Mouse (Mus musculus): ENCODE data around the gene Mlxipl. TPM values are rescaled to one million over a fixed set of nuclear protein-coding genes. Genes with fewer than 3 reads are reported as not detected.

Gene Mlxipl
- polyA plus RNA-seq, 1 experiment from 2014 or later: not detected

Other genes starting within 250 kb of the Mlxipl start
- gene Tmem270, start 183.2 kb upstream of the Mlxipl start, polyA plus RNA-seq (2018): not detected in 3 replicates
- not detected in 3 replicates for gene Cldn13, start 174.4 kb upstream of the Mlxipl start, polyA plus RNA-seq (2018)
- gene Mettl27, start 157.5 kb upstream of the Mlxipl start, polyA plus RNA-seq (2018): 1.6 to 3.7 TPM (median 2.0 TPM) in 3 replicates
- gene Cldn4, start 143.0 kb upstream of the Mlxipl start, polyA plus RNA-seq (2018): not detected in 3 replicates
- gene Cldn3, start 103.7 kb upstream of the Mlxipl start, polyA plus RNA-seq (2018): not detected in 3 replicates
- gene Abhd11, start 80.7 kb upstream of the Mlxipl start, polyA plus RNA-seq (2018): 9.5 to 22.6 TPM (median 12.8 TPM) in 3 replicates
- 0.26 to 0.45 TPM (median 0.36 TPM) in 3 replicates for gene Stx1a, start 66.4 kb upstream of the Mlxipl start, polyA plus RNA-seq (2018)
- 15.8 to 18.7 TPM (median 18.1 TPM) in 3 replicates for gene Dnajc30, start 25.7 kb upstream of the Mlxipl start, polyA plus RNA-seq (2018)
- gene Bud23, start 24.9 kb upstream of the Mlxipl start, polyA plus RNA-seq (2018): 26.6 to 49.6 TPM (median 28.5 TPM) in 3 replicates
- 0.22 TPM in 1 of 3 replicates, not detected in the others for gene Vps37d, start 11.6 kb upstream of the Mlxipl start, polyA plus RNA-seq (2018)
- gene Tbl2, start 59.8 kb downstream of the Mlxipl start, polyA plus RNA-seq (2018): 2.9 to 5.8 TPM (median 3.4 TPM) in 3 replicates
- gene Bcl7b, start 78.4 kb downstream of the Mlxipl start, polyA plus RNA-seq (2018): 42.0 to 57.3 TPM (median 42.9 TPM) in 3 replicates
- gene Baz1b, start 97.4 kb downstream of the Mlxipl start, polyA plus RNA-seq (2018): 46.1 to 52.8 TPM (median 52.5 TPM) in 3 replicates
- not detected in 3 replicates for gene Fzd9, start 161.3 kb downstream of the Mlxipl start, polyA plus RNA-seq (2018)